Comparison of ENCODE assay signal across 20 mouse cellular contexts in genomic region chrX:133629538-133629937, GRCm38 (mm10). TPM values are rescaled to one million over a fixed set of nuclear protein-coding genes. Genes with fewer than 3 reads are reported as not detected.
A peak's percentile ranks its signal among the peaks of the same experiment; 100 is the strongest.
DNase-seq lines count a peak whose midpoint lies in the region; TF ChIP-seq lines count a peak whose summit lies in the region.
"Had no signal": no experiment of that assay in that cellular context is flagged by ENCODE, and none has a peak within 500 bp of the region (broad histone marks: within the 10 kb centered on the region; RNA-seq: fewer than 3 reads in every experiment).

No protein-coding gene starts in this region.

- 74% methylated on average over 8 of the region's 8 CpGs for WGBS in heart, embryonic 10.5 days
- whole genome bisulfite sequencing in lung, adult 2 months, result 75% methylated on average over 8 of the region's 8 CpGs

- peak; percentile 98 for DNase-seq in heart, adult 11 months
- no peak for DNase-seq in heart, embryonic 10.5 days (ENCODE audit: low spot score)
- peak; percentile 4 to 11 for DNase-seq in lung, adult 18-20 months
- no peak for DNase-seq in lung, adult 2 months
- DNase-seq in heart, postnatal 25 days (ENCODE audit: low spot score), result peak; percentile 28
- peak; percentile 40 for DNase-seq in lung, postnatal 36 days
- DNase-seq in layer of hippocampus, postnatal 14 days (ENCODE audit: low spot score in 2 of 2), result no peak
- DNase-seq in thymus, postnatal 10 days (ENCODE audit: low spot score in 2 of 2), result no peak
- DNase-seq: B cell, adult 2 months; cerebellum, adult 8-10 months; forebrain, postnatal 0 days; gastrocnemius, postnatal 14 days; left cerebral cortex, postnatal 4 days; thymus, postnatal 4 days had no signal

- H3K9me3 ChIP-seq in heart, embryonic 10.5 days, result no peaks in the 10 kb centered on the region
- H3K9me3 ChIP-seq: embryonic facial prominence, embryonic 12.5 days; lung, embryonic 15.5 days; midbrain, embryonic 10.5 days had no signal

- intact Hi-C loops in heart, postnatal 25 days (cut with DNase I), result no loop called here

- no peak for TF ChIP-seq CTCF in lung, adult 2 months (IDR thresholded peaks at IDR 0.05; ENCODE audit: insufficient read depth, low read length)

- H3K4me3 ChIP-seq in heart, embryonic 10.5 days, result no peak overlapping the region
- no peak overlapping the region for H3K4me3 ChIP-seq in lung, adult 2 months (replicated peaks; ENCODE audit: extremely low read depth, low read depth, low read length)
- H3K4me3 ChIP-seq: embryonic facial prominence, embryonic 12.5 days; layer of hippocampus, adult 2 months; lung, embryonic 15.5 days; midbrain, embryonic 10.5 days had no signal

- no peaks in the 10 kb centered on the region for H3K4me1 ChIP-seq in heart, embryonic 10.5 days
- H3K4me1 ChIP-seq in lung, adult 2 months (ENCODE audit: control insufficient read depth, insufficient read depth, low read length), result no peaks in the 10 kb centered on the region
- H3K4me1 ChIP-seq: embryonic facial prominence, embryonic 12.5 days; lung, embryonic 15.5 days; midbrain, embryonic 10.5 days had no signal

- no peaks in the 10 kb centered on the region for H3K36me3 ChIP-seq in heart, embryonic 10.5 days
- H3K36me3 ChIP-seq: embryonic facial prominence, embryonic 12.5 days; lung, embryonic 15.5 days; midbrain, embryonic 10.5 days had no signal

- no peak overlapping the region for H3K27ac ChIP-seq in heart, embryonic 10.5 days
- H3K27ac ChIP-seq: embryonic facial prominence, embryonic 12.5 days; layer of hippocampus, adult 2 months; lung, embryonic 15.5 days; midbrain, embryonic 10.5 days had no signal

- no peaks in the 10 kb centered on the region for H3K27me3 ChIP-seq in heart, embryonic 10.5 days (ENCODE audit: insufficient read depth, poor library complexity, severe bottlenecking)
- H3K27me3 ChIP-seq: embryonic facial prominence, embryonic 12.5 days; lung, embryonic 15.5 days had no signal

- no peak for TF ChIP-seq POLR2A in lung, adult 2 months (IDR thresholded peaks at IDR 0.05; ENCODE audit: borderline replicate concordance, extremely low read depth, low read depth, low read length)

RNA-seq across cellular contexts. Expression of gene Pcdh19, which starts 59.2 kb away (rescaled TPM):
- 0.48 and 0.49 TPM in 2 replicates for polyA plus RNA-seq in heart, embryonic 10.5 days (2016; fragmentation: Nextera tagmentation; extraction: Ambion mirVana)
- polyA plus RNA-seq in lung, adult 2 months (2012; rRNA removed), result 0.77 and 1.1 TPM in 2 replicates
- 1 to 10 TPM; 8.9 to 9.1 TPM for total RNA-seq in heart, postnatal 25 days (2021)
- total RNA-seq in layer of hippocampus, postnatal 14 days (2021), result 10 to 100 TPM; 63.4 to 65.0 TPM
- total RNA-seq: neutrophil, adult 5-6 weeks had no signal
- polyA plus RNA-seq: liver, adult 2 months had no signal

Comparison
In these comparisons a context has a peak if more than half of its experiments do, and no peak if none do; other contexts are left out.
1. DNase-seq: peak in heart, adult 11 months (single experiment), lung, adult 18-20 months (2 of 2), heart, postnatal 25 days (single experiment) and lung, postnatal 36 days (single experiment); none in heart, embryonic 10.5 days (single experiment), lung, adult 2 months (single experiment), layer of hippocampus, postnatal 14 days (0 of 2) and thymus, postnatal 10 days (0 of 2).
2. RNA of gene Pcdh19, which starts 59.2 kb away (total RNA-seq): 63.4 to 65.0 TPM in layer of hippocampus, postnatal 14 days; 8.9 to 9.1 TPM in heart, postnatal 25 days; every median in the first group is over 4 times any median in the second.